In genomic region chr11:70655571-70656455, GRCm38 (mm10) we compare ENCODE assay signal across 7 mouse cellular contexts. TPM values are rescaled to one million over a fixed set of nuclear protein-coding genes. Genes with fewer than 3 reads are reported as not detected.
DNase-seq lines count a peak whose midpoint lies in the region; ATAC-seq and TF ChIP-seq lines count a peak whose summit lies in the region.

No protein-coding gene starts in this region.

- peaks cover 10% of the 10 kb centered on the region; the same call in 1 of the 2 replicates for H3K36me3 ChIP-seq in hindbrain, postnatal 0 days (ENCODE audit: insufficient read depth, low read length)
- H3K36me3 ChIP-seq in liver, embryonic 14.5 days (replicated peaks; ENCODE audit: control insufficient read depth, insufficient read depth, low read depth), result peaks cover 21% of the 10 kb centered on the region
- peaks cover 26% of the 10 kb centered on the region for H3K36me3 ChIP-seq in neural tube, embryonic 13.5 days

- no peak for TF ChIP-seq EP300 in liver, embryonic 14.5 days (IDR thresholded peaks at IDR 0.05; ENCODE audit: low read depth)

- peak overlapping the region; percentile 75 for H3K4me2 ChIP-seq in hindbrain, postnatal 0 days (ENCODE audit: low read depth, low read length)
- H3K4me2 ChIP-seq in liver, embryonic 14.5 days (ENCODE audit: low read depth), result peak overlapping the region; percentile 85
- peak overlapping the region; percentile 92 for H3K4me2 ChIP-seq in neural tube, embryonic 13.5 days

- peak; percentile 72 for DNase-seq in Muller cell, postnatal 12 days (ENCODE audit: inconsistent ontology term)
- DNase-seq in cerebellum, adult 18-20 months, result peak; percentile 18 to 49
- DNase-seq in gastrocnemius, postnatal 10 days, result peak; percentile 73
- DNase-seq in hindbrain, postnatal 0 days (ENCODE audit: low spot score), result peak; percentile 25
- no peak for DNase-seq in liver, embryonic 14.5 days (ENCODE audit: low read depth in 3 of 3, low spot score in 3 of 3)
- peak; percentile 70 to 72 for DNase-seq in urinary bladder, postnatal 36 days (ENCODE audit: low spot score in 2 of 2)

- no peak for TF ChIP-seq CTCF in hindbrain, postnatal 0 days (IDR thresholded peaks at IDR 0.05; ENCODE audit: low read depth)
- TF ChIP-seq CTCF in liver, embryonic 14.5 days (IDR thresholded peaks at IDR 0.05; ENCODE audit: low read depth), result no peak

- no peaks in the 10 kb centered on the region for H3K9me3 ChIP-seq in hindbrain, postnatal 0 days (ENCODE audit: low read length)
- H3K9me3 ChIP-seq in liver, embryonic 14.5 days (ENCODE audit: control insufficient read depth, low read length), result no peaks in the 10 kb centered on the region
- no peaks in the 10 kb centered on the region for H3K9me3 ChIP-seq in neural tube, embryonic 13.5 days

- H3K4me1 ChIP-seq in hindbrain, postnatal 0 days (ENCODE audit: insufficient read depth, low read length), result 0 out of 2 replicates have a peak, but pooled peaks cover 11% of the 10 kb centered on the region
- peaks cover 33 to 37% of the 10 kb centered on the region in 2 experiments for H3K4me1 ChIP-seq in liver, embryonic 14.5 days (replicated peaks; ENCODE audit: control insufficient read depth in 2 of 2, insufficient read depth in 2 of 2, low read length in 1 of 2)
- peaks cover 50% of the 10 kb centered on the region for H3K4me1 ChIP-seq in neural tube, embryonic 13.5 days (replicated peaks)

- peak overlapping the region; percentile 99; the same call in 1 of the 2 replicates for H3K27ac ChIP-seq in hindbrain, postnatal 0 days
- H3K27ac ChIP-seq in liver, embryonic 14.5 days, result peak overlapping the region; percentile 91
- H3K27ac ChIP-seq in neural tube, embryonic 13.5 days (replicated peaks), result peak overlapping the region; percentile 98

- under 1% methylated on average over 59 of the region's 61 CpGs for WGBS in hindbrain, postnatal 0 days
- 2% methylated on average over 61 of the region's 61 CpGs for WGBS in liver, embryonic 14.5 days (ENCODE audit: insufficient replicate concordance)
- WGBS in neural tube, embryonic 13.5 days, result under 1% methylated on average over 54 of the region's 61 CpGs

- ATAC-seq in hindbrain, postnatal 0 days, result 0 out of 2 replicates have a peak, but pooled peaks have one; percentile 22
- 0 out of 2 replicates have a peak, but pooled peaks have one; percentile 13 for ATAC-seq in liver, embryonic 14.5 days (ENCODE audit: insufficient read depth)
- peak; percentile 20; the same call in 1 of the 2 replicates for ATAC-seq in neural tube, embryonic 13.5 days (ENCODE audit: low read depth)

- H3K27me3 ChIP-seq in hindbrain, postnatal 0 days (ENCODE audit: insufficient read depth, low read length), result no peaks in the 10 kb centered on the region
- no peaks in the 10 kb centered on the region; the same call in 1 of the 2 replicates for H3K27me3 ChIP-seq in liver, embryonic 14.5 days (ENCODE audit: control insufficient read depth, insufficient read depth, low read length)
- no peaks in the 10 kb centered on the region for H3K27me3 ChIP-seq in neural tube, embryonic 13.5 days

- peak overlapping the region; percentile 45 for H3K9ac ChIP-seq in hindbrain, postnatal 0 days (replicated peaks; ENCODE audit: low read length)
- H3K9ac ChIP-seq in liver, embryonic 14.5 days (replicated peaks), result peak overlapping the region; percentile 99
- peak overlapping the region; percentile 98 for H3K9ac ChIP-seq in neural tube, embryonic 13.5 days

- H3K4me3 ChIP-seq in hindbrain, postnatal 0 days (ENCODE audit: low read length), result peak overlapping the region; percentile 99
- peak overlapping the region; percentile 66 to 97 for H3K4me3 ChIP-seq in liver, embryonic 14.5 days (ENCODE audit: insufficient read depth in 1 of 2, low read depth in 2 of 2, low read length in 2 of 2)
- peak overlapping the region; percentile 100 for H3K4me3 ChIP-seq in neural tube, embryonic 13.5 days

RNA-seq across cellular contexts. Expression of gene Eno3, which starts 1.2 kb away (rescaled TPM):
- 1,000 to 10,000 TPM; 5,193 to 5,983 TPM for total RNA-seq in gastrocnemius, postnatal 10 days (2021)
- total RNA-seq in hindbrain, postnatal 0 days (2014; rRNA removed), result 12.4 and 17.7 TPM in 2 replicates
- 5.9 and 8.3 TPM in 2 replicates for polyA plus RNA-seq in hindbrain, postnatal 0 days (2015; fragmentation: Nextera tagmentation; extraction: Ambion mirVana)
- 3.4 and 3.7 TPM in 2 replicates for polyA plus RNA-seq in liver, embryonic 14.5 days (2012; rRNA removed)
- polyA plus RNA-seq in liver, embryonic 14.5 days (2014; fragmentation: Nextera tagmentation; extraction: Ambion mirVana), result 3.6 and 3.9 TPM in 2 replicates
- 9.4 and 14.9 TPM in 2 replicates for polyA plus RNA-seq in neural tube, embryonic 13.5 days (2015; fragmentation: Nextera tagmentation; extraction: Ambion mirVana)

RNA-seq across cellular contexts. Expression of gene Pfn1, which starts 1.4 kb away (rescaled TPM):
- 100 to 1,000 TPM; 465 to 491 TPM for total RNA-seq in gastrocnemius, postnatal 10 days (2021)
- 460 and 560 TPM in 2 replicates for total RNA-seq in hindbrain, postnatal 0 days (2014; rRNA removed)
- 606 and 634 TPM in 2 replicates for polyA plus RNA-seq in hindbrain, postnatal 0 days (2015; fragmentation: Nextera tagmentation; extraction: Ambion mirVana)
- 421 and 438 TPM in 2 replicates for polyA plus RNA-seq in liver, embryonic 14.5 days (2012; rRNA removed)
- polyA plus RNA-seq in liver, embryonic 14.5 days (2014; fragmentation: Nextera tagmentation; extraction: Ambion mirVana), result 957 and 1,007 TPM in 2 replicates
- 970 and 979 TPM in 2 replicates for polyA plus RNA-seq in neural tube, embryonic 13.5 days (2015; fragmentation: Nextera tagmentation; extraction: Ambion mirVana)

RNA-seq across cellular contexts. Expression of gene Slc25a11, which starts 8.5 kb away (rescaled TPM):
- total RNA-seq in gastrocnemius, postnatal 10 days (2021), result 100 to 1,000 TPM; 252 to 283 TPM
- total RNA-seq in hindbrain, postnatal 0 days (2014; rRNA removed), result 154 and 160 TPM in 2 replicates
- polyA plus RNA-seq in hindbrain, postnatal 0 days (2015; fragmentation: Nextera tagmentation; extraction: Ambion mirVana), result 168 and 171 TPM in 2 replicates
- 39.0 and 43.9 TPM in 2 replicates for polyA plus RNA-seq in liver, embryonic 14.5 days (2012; rRNA removed)
- polyA plus RNA-seq in liver, embryonic 14.5 days (2014; fragmentation: Nextera tagmentation; extraction: Ambion mirVana), result 60.8 and 67.8 TPM in 2 replicates
- polyA plus RNA-seq in neural tube, embryonic 13.5 days (2015; fragmentation: Nextera tagmentation; extraction: Ambion mirVana), result 150 and 153 TPM in 2 replicates

RNA-seq across cellular contexts. Expression of gene Rnf167, which starts 8.8 kb away (rescaled TPM):
- 10 to 100 TPM; 41.9 to 43.7 TPM for total RNA-seq in gastrocnemius, postnatal 10 days (2021)
- total RNA-seq in hindbrain, postnatal 0 days (2014; rRNA removed), result 70.2 and 87.3 TPM in 2 replicates
- polyA plus RNA-seq in hindbrain, postnatal 0 days (2015; fragmentation: Nextera tagmentation; extraction: Ambion mirVana), result 100 and 105 TPM in 2 replicates
- 47.7 and 48.4 TPM in 2 replicates for polyA plus RNA-seq in liver, embryonic 14.5 days (2012; rRNA removed)
- 56.0 and 66.9 TPM in 2 replicates for polyA plus RNA-seq in liver, embryonic 14.5 days (2014; fragmentation: Nextera tagmentation; extraction: Ambion mirVana)
- 101 and 106 TPM in 2 replicates for polyA plus RNA-seq in neural tube, embryonic 13.5 days (2015; fragmentation: Nextera tagmentation; extraction: Ambion mirVana)

RNA-seq across cellular contexts. Expression of gene Spag7, which starts 13.4 kb away (rescaled TPM):
- total RNA-seq in gastrocnemius, postnatal 10 days (2021), result 100 to 1,000 TPM; 131 to 133 TPM
- 31.9 and 43.1 TPM in 2 replicates for total RNA-seq in hindbrain, postnatal 0 days (2014; rRNA removed)
- polyA plus RNA-seq in hindbrain, postnatal 0 days (2015; fragmentation: Nextera tagmentation; extraction: Ambion mirVana), result 138 and 142 TPM in 2 replicates
- 24.6 and 42.0 TPM in 2 replicates for polyA plus RNA-seq in liver, embryonic 14.5 days (2012; rRNA removed)
- 27.4 and 29.6 TPM in 2 replicates for polyA plus RNA-seq in liver, embryonic 14.5 days (2014; fragmentation: Nextera tagmentation; extraction: Ambion mirVana)
- polyA plus RNA-seq in neural tube, embryonic 13.5 days (2015; fragmentation: Nextera tagmentation; extraction: Ambion mirVana), result 169 and 172 TPM in 2 replicates

Comparison
In these comparisons a context has a peak if more than half of its experiments do, and no peak if none do; other contexts are left out.
1. DNase-seq: peak in Muller cell, postnatal 12 days (single experiment), cerebellum, adult 18-20 months (2 of 2), gastrocnemius, postnatal 10 days (single experiment), hindbrain, postnatal 0 days (single experiment) and urinary bladder, postnatal 36 days (2 of 2); none in liver, embryonic 14.5 days (0 of 3).
2. H3K9ac ChIP-seq: peak in every context shown above with its lines; median percentile 99 in liver, embryonic 14.5 days; 98 in neural tube, embryonic 13.5 days; 45 in hindbrain, postnatal 0 days.
3. Peak in every context shown above with its lines, with median percentiles within 50 percentile points of each other: ATAC-seq, H3K27ac ChIP-seq, H3K4me2 ChIP-seq and H3K4me3 ChIP-seq.